Mouse (Mus musculus) bone marrow, adult 2 months (tissue): ENCODE data around the gene Mettl8. TPM values are rescaled to one million over a fixed set of nuclear protein-coding genes. Genes with fewer than 3 reads are reported as not detected.

Experiments
- H3K27ac ChIP-seq: fragments of 200-500 bp; 2 replicates; pipeline ENCODE4 v1.5.1; 2012; ENCODE audit warnings: low read depth, mild to moderate bottlenecking, control low read depth, inconsistent platforms, low read length; ENCODE audit not compliant: control insufficient read depth, poor library complexity, insufficient read depth
- H3K4me1 ChIP-seq: fragments of 200-500 bp; 2 replicates; pipeline ENCODE4 v1.6.1; 2011; ENCODE audit warnings: low read length; ENCODE audit not compliant: control insufficient read depth, insufficient read depth
- H3K4me3 ChIP-seq: fragments of 200-500 bp; replicated peaks from 2 replicates; pipeline ENCODE3; 2011; ENCODE audit warnings: mild to moderate bottlenecking, low read depth, low read length, control low read depth; ENCODE audit not compliant: control insufficient read depth
- CTCF ChIP-seq: fragments of 200-500 bp; IDR thresholded peaks from 2 replicates; pipeline ENCODE4 v1.5.1; 2011; ENCODE audit warnings: low read length, control low read depth; ENCODE audit not compliant: control insufficient read depth, insufficient read depth
- POLR2A ChIP-seq: fragments of 200-500 bp; IDR thresholded peaks from 2 replicates; pipeline ENCODE4 v1.6.1; 2011; ENCODE audit warnings: low read depth, mild to moderate bottlenecking, control low read depth, low read length, borderline replicate concordance; ENCODE audit not compliant: control insufficient read depth
- WGBS: fragments of 180-500 bp; shearing (Covaris S2); methylation state at CpG from one replicate; pipeline ENCODE4 v1.1.7; 2018; 5-methylcytosine and 5-hydroxymethylcytosine counted together
- polyA plus RNA-seq: library from polyadenylated mRNA; stranded (reverse); fragments of >200 nt; gene quantifications from 2 replicates; pipeline ENCODE4 v1.2.4, GENCODE M21; 2011; ENCODE audit warnings: low replicate concordance; ENCODE audit not compliant: missing spikeins, insufficient read depth, insufficient read length

Mettl8 gene
- polyA plus RNA-seq, 1 experiment: 25.7 TPM

DNA sequence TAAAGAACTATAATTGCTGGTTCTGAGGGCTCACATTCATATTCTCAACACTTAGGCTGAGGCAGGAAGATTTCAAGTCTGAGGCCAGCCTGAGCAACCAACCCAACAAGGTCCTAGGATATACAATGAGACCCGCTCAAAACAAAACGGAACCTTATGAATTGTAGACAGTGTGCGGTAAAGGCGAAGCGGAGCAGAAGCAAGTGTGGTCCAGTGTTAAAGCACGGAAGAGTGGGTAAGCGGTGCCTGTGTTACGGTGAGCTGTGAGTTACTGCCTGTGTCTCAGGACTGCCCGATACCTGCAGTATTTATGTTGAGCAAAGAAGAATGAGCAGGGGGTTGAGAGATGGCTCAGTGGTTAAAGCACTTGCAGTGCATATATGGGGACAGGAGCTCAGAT is 27.8 kb downstream of the Mettl8 start:
- 96% methylated on average over 9 of the region's 9 CpGs for WGBS
- TF ChIP-seq POLR2A (no peak), CTCF (no peak)
- H3K4me1 ChIP-seq: no peaks in the 10 kb centered on the region; the same call in none of the 2 replicates

DNA sequence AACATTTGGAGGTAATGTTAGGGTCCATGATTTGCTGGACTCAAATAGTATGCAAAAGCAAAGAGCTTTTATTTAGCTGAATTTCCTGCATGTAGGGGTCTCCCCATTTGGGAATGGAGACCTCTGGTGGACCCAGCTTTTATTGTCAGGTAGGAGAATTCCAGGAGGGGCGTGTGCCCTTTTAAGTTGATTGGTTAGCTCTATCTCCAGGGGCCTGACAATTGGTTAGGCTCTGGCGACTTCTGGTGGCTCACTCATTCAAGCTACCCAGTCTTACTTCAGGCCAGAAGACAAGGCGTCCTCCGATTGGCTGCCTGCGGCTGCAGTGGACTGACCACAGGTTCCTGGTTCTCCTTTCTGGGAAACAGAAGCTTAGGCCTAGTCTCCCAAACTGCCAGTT is 28.6 kb downstream of the Mettl8 start:
- TF ChIP-seq POLR2A: no peak
- TF ChIP-seq CTCF: no peak
- Histone ChIP-seq H3K27ac (no peak overlapping the region), H3K4me1 (no peaks in the 10 kb centered on the region; the same call in none of the 2 replicates), H3K4me3 (no peak overlapping the region)
- WGBS: 25% methylated on average over 5 of the region's 5 CpGs

More for the DNA sequence above, 27.8 kb downstream of the Mettl8 start:
- Histone ChIP-seq H3K4me3 (no peak overlapping the region), H3K27ac (no peak overlapping the region)

DNA sequence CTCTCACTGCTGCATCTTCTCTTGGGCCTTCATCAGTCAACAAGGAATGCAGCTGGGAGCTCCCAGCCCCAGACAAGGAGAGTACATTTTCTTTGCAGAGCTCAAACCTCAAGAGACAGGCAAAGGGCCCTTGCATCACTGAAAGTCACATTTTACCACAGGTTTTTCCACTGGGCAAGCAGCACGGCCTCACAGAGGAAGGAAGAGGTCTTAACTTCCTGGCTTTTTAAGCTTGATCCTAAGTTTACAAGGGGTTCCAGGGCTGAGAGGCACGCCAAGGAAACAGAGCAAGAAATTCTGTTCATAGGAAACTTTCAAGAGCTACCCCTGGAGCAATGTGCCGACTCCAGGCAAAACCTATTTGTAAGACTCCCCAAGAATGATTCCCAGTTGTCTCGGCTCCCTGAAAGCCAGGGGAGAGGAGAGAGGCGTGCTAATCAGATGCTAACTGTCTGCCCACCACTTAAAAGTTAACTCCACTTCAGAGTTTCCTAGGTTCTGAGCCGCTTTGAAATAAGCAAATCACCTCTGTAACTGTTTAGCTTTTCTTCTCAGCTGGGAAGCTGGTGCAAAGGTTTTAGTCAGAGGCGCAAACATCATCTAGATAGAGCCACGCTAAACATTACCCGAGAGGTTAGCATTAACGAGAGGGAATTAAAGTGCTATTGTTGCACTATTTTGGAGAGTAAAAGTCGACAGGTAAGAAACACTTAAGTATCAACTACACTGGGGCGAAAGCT is 29.6 kb downstream of the Mettl8 start:
- 38% methylated on average over 12 of the region's 12 CpGs for WGBS
- Histone ChIP-seq H3K27ac (no peak overlapping the region), H3K4me1 (no peaks in the 10 kb centered on the region; the same call in none of the 2 replicates), H3K4me3 (no peak overlapping the region)
- no peak for TF ChIP-seq CTCF

DNA sequence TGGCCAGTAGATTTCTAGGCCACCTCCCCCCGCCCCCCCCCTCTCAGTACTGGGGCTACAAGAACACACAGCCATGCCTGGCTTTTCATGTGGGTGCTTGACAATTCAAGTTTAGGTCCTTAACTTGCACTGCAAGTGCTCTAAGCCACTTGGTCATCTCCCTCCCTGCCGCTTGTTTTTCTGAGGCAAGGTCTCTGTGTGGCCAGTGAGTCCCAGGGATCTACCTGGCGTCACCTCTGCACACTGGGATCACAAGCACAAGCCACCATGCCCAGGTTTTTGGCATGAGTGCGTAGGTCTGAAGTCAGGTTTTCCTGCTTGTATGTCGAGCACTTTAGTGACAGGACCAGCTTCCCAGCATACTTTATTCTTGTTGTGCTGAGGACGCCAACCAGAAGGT is 31.4 kb downstream of the Mettl8 start:
- no peak for TF ChIP-seq POLR2A
- no peak for TF ChIP-seq CTCF
- no peaks in the 10 kb centered on the region; the same call in none of the 2 replicates for H3K4me1 ChIP-seq
- no peak overlapping the region for H3K27ac ChIP-seq
- no peak overlapping the region for H3K4me3 ChIP-seq
- WGBS: 87% methylated on average over 6 of the region's 6 CpGs

DNA sequence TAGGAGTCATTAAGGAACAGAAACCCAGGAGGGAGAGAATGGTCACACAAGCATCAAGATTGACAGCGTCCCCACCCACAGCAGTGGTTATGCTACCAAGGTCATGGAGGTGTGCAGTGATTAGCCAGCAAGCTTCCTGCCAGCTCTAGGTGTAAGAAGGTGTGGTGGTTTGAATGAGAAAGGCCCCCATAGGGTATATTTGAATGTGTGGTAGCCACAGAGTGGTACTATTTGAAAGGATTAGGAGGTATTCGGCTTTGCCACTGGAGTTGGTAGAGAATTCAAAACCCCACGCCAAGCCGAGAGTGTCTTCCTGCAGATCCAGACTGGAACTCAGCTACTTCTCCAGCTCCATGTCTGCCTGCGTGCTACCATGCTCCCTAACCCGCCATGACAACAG is 32.4 kb downstream of the Mettl8 start:
- Histone ChIP-seq H3K4me1 (no peaks in the 10 kb centered on the region; the same call in none of the 2 replicates), H3K27ac (no peak overlapping the region), H3K4me3 (no peak overlapping the region)
- WGBS: 85% methylated on average over 6 of the region's 6 CpGs
- TF ChIP-seq POLR2A (no peak), CTCF (no peak)

DNA sequence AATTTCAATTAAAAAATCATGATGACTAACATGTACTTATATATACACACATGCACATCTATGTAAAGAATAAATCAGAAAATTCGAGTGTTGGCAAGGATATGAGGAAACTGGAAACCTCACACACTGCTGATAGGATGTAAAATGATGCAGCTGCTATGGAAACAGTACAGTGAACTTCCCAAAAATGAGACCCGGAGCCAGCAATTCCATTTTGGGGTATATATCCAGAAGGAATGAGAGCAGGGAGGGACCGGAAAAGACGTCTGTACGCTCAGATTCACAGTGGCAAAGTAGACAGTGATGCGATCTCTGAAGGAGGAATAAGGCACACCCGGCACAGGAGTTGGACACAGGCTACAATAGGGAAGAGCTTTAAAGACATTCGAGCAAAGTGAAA is 34.7 kb downstream of the Mettl8 start:
- no peak overlapping the region for H3K27ac ChIP-seq
- no peaks in the 10 kb centered on the region; the same call in none of the 2 replicates for H3K4me1 ChIP-seq
- no peak overlapping the region for H3K4me3 ChIP-seq
- 84% methylated on average over 8 of the region's 8 CpGs for WGBS
- TF ChIP-seq POLR2A: no peak
- no peak for TF ChIP-seq CTCF

DNA sequence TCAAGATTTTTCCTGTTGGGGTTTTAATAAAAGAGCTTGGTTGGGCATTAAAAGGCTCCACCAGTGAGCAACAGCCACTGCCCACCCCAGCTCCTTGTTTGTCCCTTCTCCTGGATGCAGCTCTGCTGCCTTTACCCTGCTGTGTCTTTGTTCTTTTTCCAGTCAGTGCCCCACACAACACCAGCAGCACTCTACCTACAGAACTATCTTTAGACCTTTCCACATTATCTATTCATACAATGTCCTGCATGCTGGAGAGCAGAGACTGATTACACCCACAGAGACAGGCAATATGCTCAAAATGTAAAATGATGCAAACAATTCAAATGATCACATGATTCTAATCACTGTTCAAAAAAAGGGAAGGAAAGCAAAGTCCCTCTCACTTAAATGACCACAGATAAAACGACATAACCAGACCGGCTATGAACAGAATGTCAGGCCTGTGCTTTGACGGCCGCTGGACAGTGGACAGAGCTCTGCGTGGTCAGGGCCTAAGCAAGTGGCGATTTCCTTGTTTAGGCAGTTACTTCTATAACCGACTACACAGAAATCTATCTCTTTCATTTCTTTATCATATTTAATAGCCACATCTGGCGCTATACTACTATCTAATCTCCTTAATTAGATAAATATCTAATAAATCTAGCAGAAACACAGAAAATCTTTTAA is 35.5 kb downstream of the Mettl8 start:
- TF ChIP-seq CTCF (no peak), POLR2A (no peak)
- no peaks in the 10 kb centered on the region; the same call in none of the 2 replicates for H3K4me1 ChIP-seq
- H3K27ac ChIP-seq: no peak overlapping the region
- H3K4me3 ChIP-seq: no peak overlapping the region
- 60% methylated on average over 8 of the region's 8 CpGs for WGBS

DNA sequence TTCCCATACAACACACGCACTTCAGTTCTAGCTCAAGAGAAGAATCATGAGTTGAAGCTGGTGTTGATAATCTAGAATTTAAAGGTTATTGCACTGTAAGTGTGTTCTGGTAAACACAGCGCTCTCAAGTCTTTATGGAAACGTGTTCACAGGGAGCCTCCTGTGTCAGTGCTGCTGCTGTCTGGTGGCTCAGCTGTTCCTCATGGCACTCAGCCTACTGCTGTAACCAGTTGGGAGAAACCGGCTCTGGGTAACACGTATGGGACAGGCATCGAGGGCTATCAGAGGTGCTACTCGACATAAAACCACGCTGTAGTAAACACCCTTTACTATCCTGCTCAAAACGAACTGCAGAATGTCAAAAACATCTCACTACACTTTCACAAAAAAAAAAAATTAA is 36.1 kb downstream of the Mettl8 start:
- no peak overlapping the region for H3K27ac ChIP-seq
- H3K4me3 ChIP-seq: no peak overlapping the region
- no peaks in the 10 kb centered on the region; the same call in none of the 2 replicates for H3K4me1 ChIP-seq
- 82% methylated on average over 9 of the region's 9 CpGs for WGBS
- TF ChIP-seq POLR2A: no peak
- TF ChIP-seq CTCF: no peak

DNA sequence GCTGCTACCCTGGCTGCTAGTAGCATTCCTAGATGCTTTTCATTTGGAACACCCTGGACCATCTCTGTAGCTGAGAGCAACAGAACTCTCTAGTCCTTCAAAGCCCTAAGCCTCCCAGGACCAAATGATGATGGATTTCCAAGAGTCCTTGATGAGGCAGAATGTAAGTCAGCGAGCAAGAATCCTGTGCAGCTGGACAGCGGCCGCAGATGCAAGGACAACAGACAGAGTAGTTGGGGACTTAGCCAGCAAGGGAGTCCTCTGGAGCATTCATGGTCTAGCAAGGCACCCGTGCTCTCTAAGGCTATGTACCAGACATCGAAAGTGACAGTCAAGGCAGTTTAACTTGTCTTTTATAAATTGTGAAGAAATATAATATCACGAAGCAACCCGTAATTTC is 41.9 kb downstream of the Mettl8 start:
- TF ChIP-seq CTCF (no peak), POLR2A (no peak)
- no peak overlapping the region for H3K4me3 ChIP-seq
- H3K4me1 ChIP-seq: no peaks in the 10 kb centered on the region
- no peak overlapping the region for H3K27ac ChIP-seq
- 94% methylated on average over 7 of the region's 7 CpGs for WGBS
